Mouse (Mus musculus) retina, adult 2 months (tissue): ENCODE data around the gene Hs3st3b1.
A peak's percentile ranks its signal among the peaks of the same experiment; 100 is the strongest.

Source experiments
- DNase-seq: peaks from one replicate; pipeline ENCODE4 v3.0.0-alpha.2; 2012; ENCODE audit warnings: low read depth, low spot score

The Hs3st3b1 gene

GRCm38 (mm10) chr11:63924286-63924930 is 2.3 kb upstream of the Hs3st3b1 start:
- DNase-seq: no peak

- DNase-seq: no peak
Observed at GRCm38 (mm10) chr11:63923386-63923785, 1.3 kb upstream of the Hs3st3b1 start.

- DNase-seq: no peak
Observed at GRCm38 (mm10) chr11:63921044-63921951, 792 bp downstream of the Hs3st3b1 start.

- DNase-seq: peak; percentile 71
Observed at GRCm38 (mm10) chr11:63920531-63920930, 1.6 kb downstream of the Hs3st3b1 start.

GRCm38 (mm10) chr11:63919211-63920098 is 2.6 kb downstream of the Hs3st3b1 start:
- DNase-seq: no peak

- no peak for DNase-seq
Observed at GRCm38 (mm10) chr11:63918321-63919105, 3.6 kb downstream of the Hs3st3b1 start.

- no peak for DNase-seq
Observed at GRCm38 (mm10) chr11:63917561-63917960, 4.5 kb downstream of the Hs3st3b1 start.

- no peak for DNase-seq
Observed at GRCm38 (mm10) chr11:63914388-63914787, 7.7 kb downstream of the Hs3st3b1 start.

- DNase-seq: no peak
Observed at GRCm38 (mm10) chr11:63913936-63914335, 8.2 kb downstream of the Hs3st3b1 start.

GRCm38 (mm10) chr11:63911001-63911400 is 11.1 kb downstream of the Hs3st3b1 start:
- no peak for DNase-seq

GRCm38 (mm10) chr11:63909961-63910360 is 12.1 kb downstream of the Hs3st3b1 start:
- DNase-seq: no peak

GRCm38 (mm10) chr11:63908500-63908899 is 13.6 kb downstream of the Hs3st3b1 start:
- no peak for DNase-seq

GRCm38 (mm10) chr11:63906552-63907353 is 15.3 kb downstream of the Hs3st3b1 start:
- no peak for DNase-seq

GRCm38 (mm10) chr11:63904787-63905186 is 17.3 kb downstream of the Hs3st3b1 start:
- DNase-seq: no peak

GRCm38 (mm10) chr11:63898509-63899168 is 23.5 kb downstream of the Hs3st3b1 start:
- no peak for DNase-seq

- DNase-seq: no peak
Observed at GRCm38 (mm10) chr11:63897856-63898508, 24.1 kb downstream of the Hs3st3b1 start.

- no peak for DNase-seq
Observed at GRCm38 (mm10) chr11:63897011-63897410, 25.1 kb downstream of the Hs3st3b1 start.

GRCm38 (mm10) chr11:63894188-63894587 is 27.9 kb downstream of the Hs3st3b1 start:
- no peak for DNase-seq

GRCm38 (mm10) chr11:63893557-63893956 is 28.5 kb downstream of the Hs3st3b1 start:
- DNase-seq: no peak
